Mouse (Mus musculus) hindbrain, postnatal 0 days (tissue): ENCODE measurements around the gene Snx14. TPM values are rescaled to one million over a fixed set of nuclear protein-coding genes. Genes with fewer than 3 reads are reported as not detected.

Experiments used
- ATAC-seq: fragments of 200-750 bp; cut with Nextera tagmentation; 2 replicates; pipeline ENCODE4 v1.8.0; 2017; ENCODE audit warnings: mild to moderate bottlenecking, moderate TSS enrichment, moderate library complexity
- DNase-seq: peaks from one replicate; pipeline ENCODE4 v3.0.0-alpha.2; 2015; ENCODE audit warnings: low spot score
- H3K27ac ChIP-seq: fragments of 300-500 bp; sonication (generic); 2 replicates; pipeline ENCODE4 v1.5.1; 2014; ENCODE audit warnings: mild to moderate bottlenecking
- H3K27me3 ChIP-seq: fragments of 300-500 bp; sonication (generic); 2 replicates; pipeline ENCODE4 v1.6.1; 2014; ENCODE audit warnings: low read length, mixed read lengths; ENCODE audit not compliant: insufficient read depth
- H3K36me3 ChIP-seq: fragments of 300-500 bp; sonication (generic); 2 replicates; pipeline ENCODE4 v1.6.1; 2014; ENCODE audit warnings: low read length, mixed read lengths; ENCODE audit not compliant: insufficient read depth
- H3K4me1 ChIP-seq: fragments of 300-500 bp; sonication (generic); 2 replicates; pipeline ENCODE4 v1.6.1; 2014; ENCODE audit warnings: antibody characterized with exemption, low read length, mixed read lengths; ENCODE audit not compliant: insufficient read depth
- H3K4me2 ChIP-seq: fragments of 300-500 bp; sonication (generic); 2 replicates; pipeline ENCODE4 v1.6.1; 2014; ENCODE audit warnings: low read depth, mild to moderate bottlenecking, low read length, moderate library complexity, mixed read lengths
- H3K4me3 ChIP-seq: fragments of 300-500 bp; sonication (generic); 2 replicates; pipeline ENCODE4 v1.5.1; 2014; ENCODE audit warnings: low read length
- H3K9ac ChIP-seq: fragments of 300-500 bp; sonication (generic); replicated peaks from 2 replicates; pipeline ENCODE4 v1.6.1; 2014; ENCODE audit warnings: mild to moderate bottlenecking, low read length, moderate library complexity, mixed read lengths
- H3K9me3 ChIP-seq: fragments of 300-500 bp; sonication (generic); 2 replicates; pipeline ENCODE4 v1.6.1; 2016; ENCODE audit warnings: low read length, mixed read lengths
- CTCF ChIP-seq: IDR thresholded peaks from 2 replicates; pipeline ENCODE4 v1.5.1; 2016; ENCODE audit warnings: antibody characterized with exemption, control low read depth, low read depth
- WGBS: fragments of 180-500 bp; shearing (Covaris S2); extraction: QIAGEN DNeasy Blood & Tissue Kit; methylation state at CpG from one replicate; pipeline ENCODE4 v1.1.7; 2014; 5-methylcytosine and 5-hydroxymethylcytosine counted together
- polyA plus RNA-seq: library from polyadenylated mRNA; unstranded; fragments of >200 nt; fragmentation: Nextera tagmentation; extraction: Ambion mirVana; gene quantifications from 2 replicates; pipeline ENCODE4 v1.2.1, GENCODE M21; 2015
- total RNA-seq: library from RNA; depleted of rRNA; stranded (reverse); fragments of >200 nt; gene quantifications from 2 replicates; pipeline ENCODE4 v1.2.3, GENCODE M21; 2014

Snx14 gene
- total and polyA plus RNA-seq, 2 experiments from 2014 or later, result 23.3 to 28.6 TPM

DNA sequence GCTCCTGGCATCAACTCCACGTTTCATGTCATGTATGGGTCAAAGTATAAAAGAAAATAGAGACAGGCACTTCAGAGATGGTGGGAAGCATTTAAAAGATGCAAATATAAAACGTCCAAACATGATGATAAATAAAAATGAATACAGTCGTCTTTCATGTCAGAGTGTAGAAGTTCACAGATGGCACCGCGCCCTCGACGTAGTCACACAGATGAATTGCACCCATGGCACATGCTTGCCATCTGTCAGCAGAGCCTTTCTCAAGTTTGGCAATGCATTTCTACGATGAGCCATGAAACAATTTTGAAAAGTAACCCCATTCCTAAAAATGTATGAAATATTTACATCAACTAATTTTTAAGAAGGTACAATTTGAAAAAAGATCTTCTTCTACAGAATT lies 43.9 kb downstream of the Snx14 start:
- peak; percentile 10 for DNase-seq
- ATAC-seq, result no peak
- no peaks in the 10 kb centered on the region for H3K4me1 ChIP-seq
- no peaks in the 10 kb centered on the region for H3K9me3 ChIP-seq
- no peaks in the 10 kb centered on the region for H3K27me3 ChIP-seq
- WGBS, result 56% methylated on average over 8 of the region's 8 CpGs
- H3K4me2 ChIP-seq, result no peak overlapping the region
- peaks cover 26% of the 10 kb centered on the region for H3K36me3 ChIP-seq
- TF ChIP-seq CTCF, result no peak
- no peak overlapping the region for H3K27ac ChIP-seq
- no peak overlapping the region for H3K9ac ChIP-seq
- no peak overlapping the region for H3K4me3 ChIP-seq

DNA sequence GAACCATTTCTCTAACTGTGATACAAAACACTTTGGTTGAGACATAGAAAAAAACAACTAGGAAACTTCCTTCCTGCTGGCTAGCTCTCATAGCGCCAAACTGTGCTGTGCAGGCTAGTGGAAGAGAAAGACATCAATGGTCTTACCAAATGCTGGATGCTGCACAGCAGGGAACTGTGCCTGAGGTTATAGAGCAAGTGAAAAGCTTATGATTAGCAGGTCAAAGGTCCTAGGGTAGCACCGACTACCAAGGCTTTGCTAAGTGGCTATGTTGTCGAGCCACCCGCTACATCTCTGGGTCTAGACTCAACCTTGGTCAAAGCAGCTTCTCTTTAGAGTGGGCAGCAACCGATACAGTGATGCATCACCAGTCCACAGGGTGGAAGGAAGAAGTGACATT lies 49.9 kb downstream of the Snx14 start:
- ATAC-seq, result no peak
- Histone ChIP-seq H3K4me1 (no peaks in the 10 kb centered on the region), H3K4me3 (no peak overlapping the region), H3K27ac (no peak overlapping the region), H3K27me3 (no peaks in the 10 kb centered on the region), H3K9ac (no peak overlapping the region), H3K9me3 (no peaks in the 10 kb centered on the region), H3K4me2 (no peak overlapping the region), H3K36me3 (peaks cover 24% of the 10 kb centered on the region)
- TF ChIP-seq CTCF, result no peak
- no peak for DNase-seq
- 62% methylated on average over 5 of the region's 5 CpGs for WGBS

DNA sequence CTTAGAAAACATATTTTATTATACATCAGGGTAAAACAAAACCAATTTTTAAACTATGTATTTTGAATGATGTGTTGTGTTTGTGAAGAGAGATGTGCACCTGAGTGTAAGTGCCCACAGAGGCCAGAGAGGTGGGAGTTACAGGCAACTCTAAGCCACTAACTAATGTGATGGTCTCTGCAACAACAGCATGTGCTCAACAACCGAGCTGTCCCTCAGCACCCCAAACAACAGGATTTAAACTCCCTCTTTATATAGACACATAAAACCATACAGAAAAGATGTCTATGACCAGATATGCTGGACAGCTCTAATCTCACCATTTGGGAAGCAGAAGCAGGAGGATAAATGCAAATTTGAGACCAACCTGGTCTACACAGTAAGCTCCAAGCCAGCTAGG lies 58.2 kb downstream of the Snx14 start:
- Histone ChIP-seq H3K27me3 (no peaks in the 10 kb centered on the region), H3K9ac (no peak overlapping the region), H3K27ac (no peak overlapping the region), H3K36me3 (peaks cover 23% of the 10 kb centered on the region), H3K4me1 (no peaks in the 10 kb centered on the region), H3K4me2 (no peak overlapping the region), H3K9me3 (no peaks in the 10 kb centered on the region), H3K4me3 (no peak overlapping the region)
- DNase-seq (no peak), ATAC-seq (no peak)
- WGBS, result 90% methylated on average over 1 of the region's 1 CpGs
- TF ChIP-seq CTCF, result no peak

DNA sequence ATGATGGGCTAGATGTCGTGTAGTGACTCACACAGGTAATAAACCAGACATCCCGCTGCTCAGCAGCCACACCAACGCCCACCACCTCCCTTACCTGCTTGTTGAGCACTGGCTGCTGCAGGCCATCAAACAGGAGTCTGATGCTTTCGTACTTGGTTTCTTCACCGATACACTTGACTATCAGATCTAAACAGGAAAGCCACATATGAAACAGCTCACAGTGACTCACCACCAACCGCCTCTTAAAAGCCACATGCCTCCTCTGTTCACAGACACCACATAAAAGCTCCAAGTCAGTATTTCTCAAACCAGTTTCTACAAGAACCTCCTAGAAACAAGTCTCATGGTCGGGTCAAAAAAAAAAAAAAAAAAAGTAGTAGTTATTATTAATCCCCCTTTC lies 58.7 kb downstream of the Snx14 start:
- no peak overlapping the region for H3K9ac ChIP-seq
- no peak for TF ChIP-seq CTCF
- ATAC-seq (no peak), DNase-seq (no peak)
- peaks cover 23% of the 10 kb centered on the region for H3K36me3 ChIP-seq
- H3K4me2 ChIP-seq, result no peak overlapping the region
- no peak overlapping the region for H3K4me3 ChIP-seq
- no peaks in the 10 kb centered on the region for H3K27me3 ChIP-seq
- H3K27ac ChIP-seq, result no peak overlapping the region
- H3K4me1 ChIP-seq, result no peaks in the 10 kb centered on the region
- 82% methylated on average over 7 of the region's 7 CpGs for WGBS
- H3K9me3 ChIP-seq, result no peaks in the 10 kb centered on the region

DNA sequence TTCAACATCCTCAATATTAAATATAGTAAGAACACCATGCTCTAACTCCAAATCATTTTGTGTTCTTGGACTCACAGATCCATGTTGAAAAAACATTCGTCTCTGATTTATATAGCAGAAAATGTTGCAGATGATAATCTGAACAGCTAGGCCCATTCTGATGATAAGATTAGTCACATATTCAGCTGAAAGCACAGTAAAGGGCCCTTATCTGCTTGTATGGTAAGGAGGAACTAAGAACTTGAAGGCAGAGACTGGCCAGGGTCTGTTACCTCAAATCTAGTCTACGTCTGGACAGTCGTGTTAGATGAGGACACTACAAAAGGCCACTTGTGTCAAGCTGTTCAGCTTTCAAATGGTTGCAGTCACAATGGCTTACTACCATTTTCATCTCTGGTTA lies 59.7 kb downstream of the Snx14 start:
- Histone ChIP-seq H3K27ac (no peak overlapping the region), H3K9me3 (no peaks in the 10 kb centered on the region), H3K4me1 (no peaks in the 10 kb centered on the region), H3K4me2 (no peak overlapping the region), H3K9ac (no peak overlapping the region), H3K4me3 (no peak overlapping the region), H3K36me3 (peaks cover 23% of the 10 kb centered on the region), H3K27me3 (no peaks in the 10 kb centered on the region)
- DNase-seq (no peak), ATAC-seq (no peak)
- WGBS, result 84% methylated on average over 3 of the region's 3 CpGs
- no peak for TF ChIP-seq CTCF

DNA sequence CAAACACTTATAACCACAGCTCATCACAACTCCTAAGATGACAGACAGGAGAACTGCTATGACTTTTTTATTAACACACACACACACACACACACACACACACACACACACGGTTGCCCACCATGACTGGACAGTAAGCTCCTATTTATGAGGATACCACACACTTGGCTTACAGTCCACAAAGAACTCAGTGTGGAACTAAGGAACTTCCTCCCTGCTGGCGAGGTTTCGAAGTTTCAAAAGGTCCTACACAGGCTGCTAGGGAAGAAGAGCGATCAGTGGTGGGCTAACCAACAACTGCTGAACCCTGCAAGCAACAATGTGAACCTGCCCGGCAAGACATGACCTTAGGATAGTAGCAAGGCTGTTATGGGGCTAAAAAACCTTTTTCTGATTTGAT lies 61.3 kb downstream of the Snx14 start:
- Histone ChIP-seq H3K4me2 (no peak overlapping the region), H3K9me3 (no peaks in the 10 kb centered on the region), H3K9ac (no peak overlapping the region), H3K4me3 (no peak overlapping the region), H3K27me3 (no peaks in the 10 kb centered on the region), H3K36me3 (peaks cover 12% of the 10 kb centered on the region), H3K27ac (no peak overlapping the region), H3K4me1 (no peaks in the 10 kb centered on the region)
- no peak for TF ChIP-seq CTCF
- ATAC-seq (no peak), DNase-seq (no peak)
- 73% methylated on average over 5 of the region's 5 CpGs for WGBS

DNA sequence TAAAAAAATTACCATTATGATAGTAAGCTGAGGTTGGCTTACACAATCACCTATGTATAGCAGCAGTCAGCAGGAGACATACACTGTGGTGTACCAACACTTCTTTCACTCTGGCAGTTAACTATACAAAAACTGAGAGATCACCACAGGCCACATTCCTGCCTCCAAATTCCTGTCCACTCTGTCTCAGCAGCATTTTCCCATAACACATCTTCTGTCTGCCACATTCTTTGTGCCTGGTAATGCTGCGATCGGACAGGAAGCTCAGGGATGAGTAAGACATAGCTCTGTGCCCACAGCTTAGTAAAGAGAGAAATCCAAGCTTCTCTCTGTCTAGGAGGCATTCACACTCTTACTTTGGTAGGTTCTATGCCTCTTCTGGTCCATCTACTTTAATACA lies 65.8 kb downstream of the Snx14 start:
- Histone ChIP-seq H3K27ac (no peak overlapping the region), H3K36me3 (no peaks in the 10 kb centered on the region), H3K4me3 (no peak overlapping the region), H3K9me3 (no peaks in the 10 kb centered on the region), H3K4me1 (no peaks in the 10 kb centered on the region), H3K9ac (no peak overlapping the region), H3K4me2 (no peak overlapping the region), H3K27me3 (no peaks in the 10 kb centered on the region)
- WGBS, result 84% methylated on average over 2 of the region's 2 CpGs
- no peak for TF ChIP-seq CTCF
- DNase-seq (no peak), ATAC-seq (no peak)
